Mouse (Mus musculus) adrenal gland, postnatal 36 days (tissue): ENCODE data around the gene Hsd17b6. TPM values are rescaled to one million over a fixed set of nuclear protein-coding genes. Genes with fewer than 3 reads are reported as not detected.
"Not testable (repeated sequence)": the region's sequence is repeated elsewhere in the genome, so short reads cannot be mapped to it uniquely, and the experiment has no call there.

Source experiments
- DNase-seq, 2 experiments: peaks; one replicate each; pipeline ENCODE4 v3.0.0; 2021; ENCODE audit warnings: mixed read lengths in 1 of 2
- long read RNA-seq, 2 experiments: library from polyadenylated mRNA; stranded (forward); transcript quantifications; one replicate each; pipeline ENCODE4 v2.0.0; 2021; ENCODE audit warnings: borderline sequencing depth in 2 of 2
- total RNA-seq, 2 experiments: library from RNA; stranded (reverse); gene quantifications; 2 replicates each; pipeline ENCODE4 v1.2.3; 2021

Gene Hsd17b6
- under 1 TPM in 1 of 2 experiments, not detected in 1; 0.23 TPM for total RNA-seq
- long read RNA-seq, experiment 1 = 0 reads
- long read RNA-seq, experiment 2 = 0 reads

DNA sequence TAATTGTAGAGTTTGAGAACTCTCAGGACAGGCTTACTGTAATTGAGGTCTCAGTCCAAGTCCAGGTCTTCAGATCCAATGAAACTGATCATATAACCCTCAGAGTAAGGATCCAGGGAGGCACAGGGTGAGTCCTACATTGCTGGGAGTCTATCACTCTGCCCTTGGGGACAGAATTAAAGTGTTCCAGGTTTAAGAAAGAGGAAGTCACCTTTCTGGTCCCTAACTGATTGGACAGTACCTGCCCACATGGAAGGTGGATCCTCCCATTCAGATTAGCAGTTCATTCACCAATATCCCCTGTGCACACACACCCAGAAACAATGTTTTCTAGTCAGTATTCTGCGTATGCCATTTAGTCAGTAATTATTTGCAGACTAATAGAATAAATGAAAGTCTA is at the start of gene Hsd17b6:
TSS of gene Hsd17b6 (minus strand) at position 166 of the 400 bp plus-strand sequence.
- no peak for DNase-seq

DNA sequence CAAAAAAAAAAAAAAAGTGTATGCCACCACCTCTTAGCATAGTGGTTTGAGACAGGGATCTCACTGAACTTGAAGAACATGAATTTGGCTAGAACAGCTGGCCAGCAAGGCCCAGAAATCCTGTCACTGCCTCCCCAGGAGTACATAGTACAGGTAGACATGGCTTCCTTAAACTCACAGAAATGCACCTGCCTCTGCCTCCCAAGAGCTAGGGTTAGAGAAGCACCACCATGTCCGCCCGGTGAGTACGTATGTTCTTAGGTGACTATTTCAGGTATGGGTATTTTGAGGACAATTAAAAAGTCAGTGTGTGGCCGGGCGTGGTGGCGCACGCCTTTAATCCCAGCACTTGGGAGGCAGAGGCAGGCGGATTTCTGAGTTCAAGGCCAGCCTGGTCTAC is 45.6 kb upstream of the Hsd17b6 start:
- DNase-seq = no peak

GRCm38 (mm10) chr10:128052136-128052535 is 44.7 kb upstream of the Hsd17b6 start:
- not testable (repeated sequence) for DNase-seq

GRCm38 (mm10) chr10:128051589-128051988 is 44.2 kb upstream of the Hsd17b6 start:
- no peak for DNase-seq

GRCm38 (mm10) chr10:128050355-128050754 is 42.9 kb upstream of the Hsd17b6 start:
- DNase-seq = no peak

DNA sequence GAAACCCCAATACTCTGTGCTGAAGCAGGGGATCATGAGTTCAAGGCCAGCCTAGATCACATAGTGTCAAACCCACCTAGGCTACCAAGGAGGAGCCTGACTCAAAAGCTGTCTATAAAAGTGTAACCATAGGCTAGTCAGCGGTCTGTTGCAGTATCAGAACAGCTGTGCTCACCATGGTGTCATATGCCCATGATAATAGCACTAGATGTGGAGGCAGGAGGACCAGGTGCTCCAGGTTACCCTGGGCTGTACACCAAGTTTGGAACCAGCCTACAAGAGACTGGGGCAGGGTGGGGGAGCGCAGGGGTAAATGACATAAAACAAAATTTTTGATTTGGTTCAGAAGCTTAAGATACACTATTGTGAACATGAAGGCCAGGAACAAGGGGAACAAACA is 42.3 kb upstream of the Hsd17b6 start:
- DNase-seq = no peak

- no peak for DNase-seq
Measured at GRCm38 (mm10) chr10:128048157-128048556, 40.7 kb upstream of the Hsd17b6 start.

DNA sequence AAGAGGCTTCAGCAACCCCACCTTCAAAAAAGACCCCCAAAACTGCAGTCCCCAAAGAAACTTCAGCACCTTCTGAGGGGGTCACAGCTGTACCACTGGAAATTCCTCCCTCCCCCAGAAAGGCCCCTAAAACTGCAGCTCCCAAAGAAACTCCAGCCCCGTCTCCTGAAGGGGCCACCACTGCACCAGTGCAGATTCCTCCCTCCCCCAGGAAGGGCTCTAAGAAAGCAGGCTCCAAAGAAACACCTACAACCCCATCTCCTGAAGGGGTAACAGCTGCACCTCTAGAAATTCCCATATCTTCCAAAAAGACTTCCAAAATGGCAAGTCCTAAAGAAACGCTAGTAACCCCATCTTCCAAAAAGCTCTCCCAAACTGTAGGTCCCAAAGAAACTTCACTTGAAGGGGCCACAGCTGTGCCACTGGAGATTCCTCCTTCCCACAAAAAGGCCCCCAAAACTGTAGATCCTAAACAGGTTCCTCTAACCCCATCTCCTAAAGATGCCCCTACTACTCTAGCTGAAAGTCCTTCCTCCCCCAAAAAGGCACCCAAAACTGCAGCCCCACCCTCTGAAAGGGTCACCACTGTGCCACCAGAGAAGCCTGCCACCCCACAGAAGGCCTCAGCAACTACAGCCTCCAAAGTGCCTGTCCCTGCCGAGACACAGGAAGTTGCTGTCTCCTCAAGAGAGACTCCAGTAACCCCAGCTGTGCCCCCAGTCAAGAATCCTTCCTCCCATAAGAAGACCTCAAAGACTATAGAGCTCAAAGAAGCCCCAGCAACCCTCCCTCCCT is 35.8 kb upstream of the Hsd17b6 start:
- no peak for DNase-seq

DNA sequence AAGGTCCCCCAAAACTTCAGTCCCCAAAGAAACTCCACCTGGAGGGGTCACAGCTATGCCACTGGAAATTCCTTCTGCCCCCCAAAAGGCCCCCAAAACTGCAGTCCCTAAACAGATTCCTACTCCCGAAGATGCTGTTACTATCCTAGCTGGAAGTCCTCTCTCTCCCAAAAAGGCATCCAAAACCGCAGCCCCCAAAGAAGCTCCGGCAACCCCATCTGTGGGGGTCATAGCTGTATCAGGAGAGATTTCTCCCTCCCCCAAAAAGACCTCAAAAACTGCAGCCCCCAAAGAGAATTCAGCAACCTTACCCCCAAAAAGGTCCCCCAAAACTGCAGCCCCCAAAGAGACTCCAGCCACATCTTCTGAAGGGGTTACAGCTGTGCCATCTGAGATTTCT is 35.1 kb upstream of the Hsd17b6 start:
- no peak for DNase-seq

DNA sequence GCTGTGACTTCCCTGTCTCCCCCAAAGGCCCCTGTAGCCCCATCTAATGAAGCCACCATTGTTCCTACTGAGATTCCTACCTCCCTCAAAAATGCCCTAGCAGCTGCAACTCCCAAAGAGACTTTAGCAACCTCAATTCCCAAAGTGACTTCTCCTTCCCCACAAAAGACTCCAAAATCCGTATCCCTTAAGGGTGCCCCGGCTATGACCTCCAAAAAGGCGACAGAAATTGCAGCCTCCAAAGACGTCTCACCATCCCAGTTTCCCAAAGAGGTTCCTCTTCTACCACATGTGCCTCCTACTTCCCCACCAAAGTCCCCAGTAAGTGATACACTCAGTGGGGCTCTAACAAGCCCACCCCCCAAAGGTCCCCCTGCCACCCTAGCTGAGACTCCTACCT is 34.2 kb upstream of the Hsd17b6 start:
- DNase-seq = no peak

DNA sequence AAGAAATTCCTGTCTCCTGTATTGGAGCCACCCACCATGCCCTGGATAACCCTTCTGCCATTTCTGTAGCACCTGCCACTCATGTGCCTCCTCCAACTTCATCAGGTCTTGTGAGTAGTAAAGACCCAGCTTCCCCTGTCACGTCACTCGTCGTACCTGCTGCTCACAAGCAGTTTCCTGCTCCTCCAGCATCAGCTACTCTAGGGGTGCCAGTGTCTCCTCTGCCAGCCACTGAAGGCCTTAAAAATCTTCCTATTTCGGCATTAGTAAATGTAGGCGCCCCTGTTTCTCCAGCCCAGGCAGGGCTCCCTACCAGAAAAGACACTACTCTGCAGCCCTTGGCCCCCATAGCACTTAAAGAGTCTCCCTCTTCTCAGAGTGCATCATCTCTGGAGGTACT is 32.9 kb upstream of the Hsd17b6 start:
- no peak for DNase-seq

- no peak for DNase-seq
Measured at GRCm38 (mm10) chr10:128039858-128040257, 32.4 kb upstream of the Hsd17b6 start.

DNA sequence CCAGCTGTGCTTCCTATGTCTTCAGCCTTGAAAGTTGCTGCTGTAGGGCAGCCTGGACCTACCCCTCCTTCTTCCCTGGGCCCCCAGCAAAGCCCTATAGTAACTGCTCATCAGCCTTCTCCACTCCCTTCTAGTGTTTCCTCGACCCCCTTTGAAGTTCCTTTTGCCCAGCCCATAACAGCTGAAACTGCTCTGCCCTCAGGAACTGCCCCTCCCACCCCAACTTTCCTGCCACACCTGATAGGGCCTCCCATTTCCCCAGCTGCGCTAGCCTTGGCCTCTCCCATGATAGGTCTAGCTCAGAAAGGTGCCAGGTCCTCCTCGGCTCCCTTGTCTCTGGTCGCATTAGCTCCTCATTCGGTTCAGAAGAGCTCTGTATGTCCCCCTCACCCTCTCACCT is 31.8 kb upstream of the Hsd17b6 start:
- no peak for DNase-seq

GRCm38 (mm10) chr10:128037921-128038320 is 30.5 kb upstream of the Hsd17b6 start:
- DNase-seq = no peak

DNA sequence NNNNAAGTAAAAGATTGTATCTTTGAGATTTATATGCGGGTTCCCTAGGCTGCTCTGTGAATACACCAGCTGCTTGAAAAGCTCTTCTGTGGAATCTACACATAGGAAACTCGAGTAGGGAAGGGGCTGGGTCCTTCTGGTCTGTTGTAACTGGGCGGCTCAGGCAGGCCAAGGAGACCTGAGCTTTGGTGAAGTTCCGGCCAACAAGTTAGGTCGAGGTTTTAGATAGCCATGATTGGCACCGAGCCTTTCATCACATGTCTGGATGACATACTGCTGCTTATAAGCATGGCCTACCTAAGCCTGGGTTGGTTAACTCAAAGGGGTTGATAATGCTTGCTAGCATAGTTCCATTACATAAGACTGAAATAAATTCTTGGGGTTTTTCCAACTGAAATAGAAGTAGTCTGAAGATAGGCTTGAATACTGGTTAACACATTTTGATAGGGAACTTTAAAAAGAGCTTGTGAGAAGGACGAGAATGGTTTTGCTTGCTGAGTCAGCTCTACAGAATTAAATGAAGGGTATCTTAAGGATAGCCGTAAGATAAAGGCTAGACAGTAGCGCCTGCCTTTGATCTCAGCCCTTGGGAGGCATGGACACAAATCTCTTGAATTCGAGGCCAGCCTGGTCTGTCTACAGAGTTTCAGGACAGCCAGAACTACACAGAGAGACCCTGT is 29.5 kb upstream of the Hsd17b6 start:
- peak; percentile 60 to 70 for DNase-seq

GRCm38 (mm10) chr10:128030860-128031259 is 23.4 kb upstream of the Hsd17b6 start:
- DNase-seq = no peak

- DNase-seq = no peak
Measured at GRCm38 (mm10) chr10:128029931-128030330, 22.5 kb upstream of the Hsd17b6 start.

DNA sequence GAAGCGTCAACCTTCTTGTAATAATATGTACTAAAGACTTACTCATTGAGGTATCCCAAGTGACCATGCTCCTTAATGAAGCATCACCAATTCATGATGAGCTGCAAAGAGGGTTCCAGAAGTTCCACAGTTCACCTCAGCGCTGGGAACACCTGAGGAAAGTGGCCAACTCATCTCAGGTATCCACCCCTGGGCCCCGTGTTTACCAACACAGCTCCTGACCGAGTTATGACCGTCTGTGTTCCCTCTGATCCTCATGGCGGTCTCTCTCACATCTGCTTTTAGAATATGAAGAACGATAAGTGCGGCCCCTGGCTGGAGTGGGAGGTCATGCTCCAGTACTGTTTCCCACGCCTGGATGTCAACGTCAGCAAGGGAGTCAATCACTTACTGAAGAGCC is 16.1 kb upstream of the Hsd17b6 start:
- DNase-seq = no peak

DNA sequence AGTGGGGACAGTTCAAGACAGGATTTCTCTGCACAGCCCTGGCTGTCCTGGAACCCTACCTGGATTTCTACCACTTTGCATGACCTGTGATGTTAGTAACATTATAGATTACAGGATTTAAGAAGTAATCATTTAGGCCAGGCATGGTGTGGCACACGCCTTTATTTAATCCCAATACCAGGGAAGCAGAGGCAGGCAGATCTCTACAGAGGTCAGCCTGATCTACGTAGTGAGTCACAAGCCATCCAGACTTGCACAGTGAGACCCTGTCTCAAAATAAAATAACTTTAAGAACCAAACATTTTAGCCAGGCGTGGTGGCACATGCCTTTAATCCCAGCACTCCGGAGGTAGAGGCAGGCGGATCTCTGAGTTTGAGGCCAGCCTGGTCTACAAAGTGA is 14.8 kb upstream of the Hsd17b6 start:
- no peak for DNase-seq

DNA sequence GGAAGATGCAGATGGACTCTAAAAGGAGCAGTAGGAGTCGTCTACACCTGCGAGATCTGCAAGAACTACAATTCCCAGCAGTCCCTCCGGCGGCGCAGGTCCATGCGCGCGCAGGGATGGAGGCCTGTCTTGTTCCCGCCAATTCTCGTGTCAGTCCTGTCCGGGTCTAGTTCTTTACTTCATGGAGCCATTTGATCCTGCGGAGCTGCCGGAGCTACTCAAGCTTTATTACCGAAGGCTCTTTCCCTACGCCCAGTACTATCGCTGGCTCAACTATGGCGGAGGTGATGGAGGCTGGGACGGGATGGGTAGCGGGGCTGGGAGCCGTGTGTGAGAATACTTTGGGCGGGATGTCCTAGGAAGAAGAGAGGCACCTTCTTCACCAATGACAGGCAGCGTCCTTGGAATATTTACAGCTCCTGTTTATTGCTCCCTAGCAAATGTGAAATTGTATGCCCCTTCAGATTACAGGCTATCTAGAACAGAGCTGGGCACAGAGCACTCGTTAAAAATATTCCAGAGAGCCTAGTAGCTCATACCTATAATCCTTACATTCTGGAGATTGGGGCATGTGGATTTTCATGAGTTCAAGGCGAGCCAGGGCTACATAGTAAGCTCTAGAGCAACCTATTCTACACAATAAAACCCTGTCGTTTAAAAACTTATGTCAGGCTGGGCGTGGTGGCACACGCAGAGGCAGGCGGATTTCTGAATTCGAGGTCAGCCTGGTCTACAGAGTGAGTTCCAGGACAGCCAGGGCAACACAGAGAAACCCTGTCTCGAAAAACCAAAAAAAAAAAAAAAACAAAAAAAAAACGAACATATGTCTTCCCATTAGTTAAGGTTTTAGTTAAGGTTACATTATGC is 7.9 kb upstream of the Hsd17b6 start, which contains the start of gene Prim1:
TSS of gene Prim1 (plus strand) at position 101 of the 867 bp plus-strand sequence.
- DNase-seq = peak; percentile 81 to 83

DNA sequence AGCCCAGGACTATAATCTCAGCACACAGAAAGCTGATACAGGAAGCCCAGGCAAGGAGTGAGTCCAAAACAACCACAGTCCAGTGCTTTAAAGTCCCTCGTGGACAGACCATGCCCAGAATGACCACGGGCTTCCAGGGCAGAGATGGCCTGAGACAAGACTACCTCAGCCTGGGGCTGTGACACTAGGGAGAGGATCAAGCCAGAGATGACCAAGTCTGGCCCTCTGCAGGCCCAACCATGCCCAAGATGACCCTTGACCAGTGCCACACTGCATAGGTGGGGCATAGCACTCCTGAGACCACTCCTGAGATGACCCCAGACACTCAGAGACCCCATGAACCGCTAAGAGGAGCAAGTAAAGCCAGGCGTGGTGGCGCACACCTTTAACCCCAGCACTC is 2.3 kb upstream of the Hsd17b6 start:
- DNase-seq = no peak

DNA sequence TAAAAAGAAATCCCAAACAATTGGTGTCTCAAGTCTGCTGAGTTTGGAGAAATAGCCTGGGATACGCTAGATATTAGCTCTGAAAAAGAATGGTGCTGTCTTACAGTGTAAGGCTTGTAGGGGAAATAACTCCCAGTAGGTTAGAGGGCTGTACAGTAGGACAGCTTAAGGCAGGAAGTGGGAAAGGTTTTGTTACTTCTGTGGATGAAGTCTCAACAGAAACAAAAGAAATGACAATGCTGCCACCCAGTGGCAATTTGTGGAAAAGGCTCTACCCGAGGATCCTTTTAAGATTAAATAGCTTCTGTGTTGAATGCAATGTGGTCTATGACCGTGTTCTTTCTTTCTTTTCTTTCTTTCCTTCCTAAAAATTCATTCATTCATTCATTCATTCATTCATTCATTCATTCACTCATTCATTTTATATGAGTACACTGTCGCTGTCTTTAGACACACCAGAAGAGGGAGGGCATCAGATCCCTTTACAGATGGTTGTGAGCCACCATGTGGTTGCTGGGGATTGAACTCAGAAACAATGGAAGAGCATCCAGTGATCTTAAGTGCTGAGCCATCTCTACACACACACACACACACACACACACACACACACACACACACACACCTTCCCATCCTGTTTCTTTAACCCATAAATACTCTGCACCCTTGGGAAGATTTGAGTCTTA is 937 bp upstream of the Hsd17b6 start:
- DNase-seq = peak; percentile 70 to 82
